Mouse (Mus musculus) embryo, embryonic 11 days (tissue): ENCODE measurements around the gene Gm8693.
"Not testable (repeated sequence)": the region's sequence is repeated elsewhere in the genome, so short reads cannot be mapped to it uniquely, and the experiment has no call there.

ENCODE experiments used
- DNase-seq: peaks from one replicate; pipeline ENCODE4 v3.0.0-alpha.2; 2015

The Gm8693 gene

GRCm38 (mm10) chr7:22692217-22692616 is at the start of gene Gm8693:
Gene Gm8693 (minus strand): TSS chr7:22692317.
- not testable (repeated sequence) for DNase-seq

DNA sequence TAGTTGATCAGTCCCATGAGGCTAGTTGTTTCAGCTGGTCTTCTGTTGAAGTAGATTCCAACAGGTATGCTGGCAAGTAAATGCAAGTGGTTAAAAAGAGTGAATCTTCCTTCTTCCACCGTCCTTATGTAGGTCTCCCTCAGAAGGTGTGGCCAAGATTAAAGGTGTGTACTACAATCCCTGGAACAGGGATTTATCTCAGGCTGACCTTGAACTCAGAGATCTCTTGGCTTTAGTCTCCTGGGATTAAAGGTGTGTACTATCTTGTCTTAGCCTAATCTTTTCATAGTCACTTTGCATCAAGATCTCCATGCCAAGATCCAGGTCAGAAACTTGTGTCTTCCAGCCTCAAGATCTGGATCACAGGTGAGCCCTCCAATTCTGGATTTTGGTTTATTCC is 27.5 kb upstream of the Gm8693 start, which contains the start of gene Gm4567:
Gm4567 (minus strand) TSS at position 101 of the 400 bp plus-strand sequence.
- DNase-seq, result not testable (repeated sequence)

DNA sequence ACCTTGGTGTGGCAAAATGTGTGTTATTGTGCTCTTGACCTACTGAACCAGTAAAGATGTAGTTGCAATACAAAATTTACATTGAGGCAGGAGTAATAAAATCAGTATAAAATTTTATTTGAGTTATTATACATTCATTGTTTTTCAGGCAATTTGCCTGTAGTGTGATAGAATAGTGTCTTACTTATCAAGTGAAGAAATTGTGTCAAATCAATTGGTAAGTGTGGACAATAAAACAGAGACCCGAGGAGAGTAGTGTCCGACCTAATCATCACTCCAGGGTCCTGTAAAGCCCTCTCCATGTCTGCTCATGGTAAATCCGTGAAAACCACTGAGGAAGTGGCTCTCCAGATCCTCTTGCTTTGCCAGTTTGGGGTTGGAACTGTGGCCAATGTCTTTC is 34.4 kb downstream of the Gm8693 start, which contains the start of gene Vmn1r155:
Vmn1r155 (plus strand) TSS at position 301 of the 400 bp plus-strand sequence.
- not testable (repeated sequence) for DNase-seq
